Mouse (Mus musculus) C2C12 (cell line): ENCODE measurements around the gene Gstm1. TPM values are rescaled to one million over a fixed set of nuclear protein-coding genes. Genes with fewer than 3 reads are reported as not detected.

Experiments used
- H3K27me3 ChIP-seq: one replicate; pipeline ENCODE4 v1.6.1; 2011; ENCODE audit not compliant: control insufficient read depth, insufficient read depth, insufficient read length
- H3K36me3 ChIP-seq: one replicate; pipeline ENCODE4 v1.6.1; 2011; ENCODE audit not compliant: control insufficient read depth, insufficient read depth
- H3K4me3 ChIP-seq: one replicate; pipeline ENCODE4 v1.5.1; 2011; ENCODE audit warnings: mild to moderate bottlenecking, control low read depth; ENCODE audit not compliant: poor library complexity, insufficient read depth, severe bottlenecking
- H3K79me2 ChIP-seq: one replicate; pipeline ENCODE4 v1.6.1; 2011; ENCODE audit not compliant: control insufficient read depth, insufficient read depth
- H3K79me3 ChIP-seq: one replicate; pipeline ENCODE4 v1.6.1; 2011; ENCODE audit warnings: low read depth, control low read depth
- H3ac ChIP-seq: one replicate; pipeline ENCODE3; 2011; ENCODE audit warnings: low read depth; ENCODE audit not compliant: control insufficient read depth, insufficient read length
- CEBPB ChIP-seq: IDR thresholded peaks from one replicate; pipeline ENCODE4 v1.6.1; 2011; ENCODE audit warnings: low read depth, mild to moderate bottlenecking, control low read depth, moderate library complexity
- CTCF ChIP-seq: IDR thresholded peaks from one replicate; pipeline ENCODE4 v1.5.1; 2011; ENCODE audit not compliant: control insufficient read depth, insufficient read depth, insufficient read length
- FOSL1 ChIP-seq: IDR thresholded peaks from one replicate; pipeline ENCODE4 v1.8.0; 2011; ENCODE audit warnings: mild to moderate bottlenecking, low read length; ENCODE audit not compliant: poor library complexity, insufficient read depth, severe bottlenecking
- MAX ChIP-seq: IDR thresholded peaks from one replicate; pipeline ENCODE4 v1.6.1; 2011; ENCODE audit warnings: mild to moderate bottlenecking, control low read depth
- MYOD1 ChIP-seq: IDR thresholded peaks from one replicate; pipeline ENCODE4 v1.6.1; 2011; ENCODE audit warnings: low read depth; ENCODE audit not compliant: control insufficient read depth, insufficient read length
- MYOG ChIP-seq: IDR thresholded peaks from one replicate; pipeline ENCODE4 v1.6.1; 2011; ENCODE audit not compliant: control insufficient read depth, insufficient read length; ENCODE audit errors: extremely low read depth
- USF1 ChIP-seq: IDR thresholded peaks from one replicate; pipeline ENCODE4 v1.6.1; 2011; ENCODE audit warnings: low read depth, mild to moderate bottlenecking, control low read depth, moderate library complexity
- polyA plus RNA-seq: library from polyadenylated mRNA; unstranded; fragments of >200 nt; fragmentation: generic; extraction: Trizol; gene quantifications from one replicate; pipeline ENCODE4 v1.2.1, GENCODE M21; 2012; ENCODE audit warnings: missing spikeins

Gene Gstm1
- polyA plus RNA-seq, 1 experiment: 89.8 TPM

DNA sequence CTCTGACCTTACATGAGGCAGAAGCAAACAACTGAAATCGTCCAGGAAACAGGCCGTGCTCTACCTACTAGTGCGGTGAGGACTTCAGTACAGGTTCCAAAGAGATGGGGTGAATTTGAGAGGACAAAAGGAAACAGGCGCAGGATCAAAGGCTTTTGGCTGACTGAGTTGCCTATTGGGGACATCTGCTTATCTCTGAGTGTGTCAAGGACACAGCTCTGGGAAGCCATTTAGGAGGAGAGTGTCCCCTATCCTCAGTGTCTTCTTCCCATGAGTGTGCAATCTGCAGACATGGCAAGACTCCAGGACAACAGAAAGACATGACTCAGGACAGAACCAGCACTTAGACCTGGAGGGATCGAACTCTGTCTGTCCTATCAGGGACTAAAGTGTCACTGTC, 33.3 kb downstream of the Gstm1 start:
- TF ChIP-seq CTCF: no peak
- TF ChIP-seq MYOG: no peak
- TF ChIP-seq MAX: no peak
- no peak for TF ChIP-seq FOSL1
- TF ChIP-seq CEBPB: no peak
- TF ChIP-seq USF1: no peak
- no peak overlapping the region for H3K4me3 ChIP-seq
- peaks cover 23% of the 10 kb centered on the region for H3K27me3 ChIP-seq
- no peaks in the 10 kb centered on the region for H3K36me3 ChIP-seq
- no peaks in the 10 kb centered on the region for H3K79me3 ChIP-seq
- H3ac ChIP-seq: no peak overlapping the region
- no peaks in the 10 kb centered on the region for H3K79me2 ChIP-seq

DNA sequence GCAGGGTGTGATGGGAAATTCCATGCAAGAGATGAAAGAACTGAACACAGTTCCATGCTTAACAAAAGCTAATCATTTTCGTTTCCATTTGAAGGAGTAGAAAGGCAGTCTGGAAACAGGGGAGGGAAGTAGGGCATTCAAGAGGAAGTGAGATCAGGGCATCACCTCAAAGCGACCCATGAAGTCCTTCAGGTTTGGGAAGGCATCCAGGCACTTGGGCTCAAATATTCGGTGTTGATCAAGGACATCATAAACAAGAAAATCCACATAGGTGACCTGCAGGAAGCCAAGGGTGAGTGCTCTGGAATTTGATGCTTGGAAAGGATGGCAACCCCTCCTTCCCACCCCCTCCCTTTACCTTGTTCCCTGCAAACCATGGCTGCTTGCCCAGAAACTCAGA, 34.0 kb downstream of the Gstm1 start:
- no peaks in the 10 kb centered on the region for H3K79me2 ChIP-seq
- H3K4me3 ChIP-seq: no peak overlapping the region
- no peak overlapping the region for H3ac ChIP-seq
- H3K27me3 ChIP-seq: peaks cover 25% of the 10 kb centered on the region
- H3K36me3 ChIP-seq: no peaks in the 10 kb centered on the region
- TF ChIP-seq CTCF: no peak
- TF ChIP-seq FOSL1: no peak
- TF ChIP-seq MAX: no peak
- TF ChIP-seq USF1: no peak
- TF ChIP-seq MYOG: no peak
- TF ChIP-seq CEBPB: no peak
- no peak for TF ChIP-seq MYOD1
- no peaks in the 10 kb centered on the region for H3K79me3 ChIP-seq

DNA sequence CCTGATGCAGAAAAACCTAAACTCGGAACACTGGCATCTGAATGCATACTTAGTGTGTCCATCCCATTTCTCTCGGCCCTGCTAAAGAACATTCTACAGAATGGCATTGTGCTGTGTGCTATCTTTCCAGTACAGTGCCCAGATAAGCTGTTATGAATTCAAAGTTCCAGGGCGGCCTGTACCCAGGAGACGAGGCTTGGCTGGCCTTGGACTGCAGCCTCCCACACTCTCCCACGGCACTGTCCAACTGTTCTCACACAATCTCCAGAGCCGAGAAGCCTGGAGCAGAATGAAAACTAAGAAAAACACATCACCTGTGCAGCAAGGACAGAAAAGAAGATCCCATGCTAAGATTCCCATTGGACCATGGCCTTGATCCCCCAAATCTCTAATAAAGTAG, 35.0 kb downstream of the Gstm1 start:
- no peak overlapping the region for H3K4me3 ChIP-seq
- no peaks in the 10 kb centered on the region for H3K79me3 ChIP-seq
- H3K36me3 ChIP-seq: no peaks in the 10 kb centered on the region
- no peak for TF ChIP-seq FOSL1
- no peak for TF ChIP-seq MAX
- TF ChIP-seq USF1: no peak
- peaks cover 32% of the 10 kb centered on the region for H3K27me3 ChIP-seq
- H3K79me2 ChIP-seq: no peaks in the 10 kb centered on the region
- no peak overlapping the region for H3ac ChIP-seq

DNA sequence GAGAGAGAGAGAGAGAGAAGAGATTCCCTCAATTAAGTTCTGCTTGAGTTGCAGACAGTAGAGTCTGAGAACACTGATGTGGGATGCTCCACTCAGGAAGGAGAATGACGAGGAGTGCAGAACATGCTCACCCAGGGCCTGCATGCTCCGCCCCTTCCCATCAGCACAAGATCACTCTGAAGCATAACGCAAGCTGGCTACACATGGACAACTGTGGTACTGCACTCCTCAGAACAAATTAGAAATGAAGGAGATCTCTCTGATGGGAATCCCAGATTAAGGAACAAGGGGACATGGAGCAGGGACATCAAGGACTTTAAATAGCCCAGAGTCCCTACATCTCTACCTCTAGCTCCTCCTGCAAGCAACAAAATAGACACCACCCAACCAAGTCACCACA, 36.5 kb downstream of the Gstm1 start:
- TF ChIP-seq CTCF: no peak
- no peak for TF ChIP-seq MYOD1
- TF ChIP-seq MYOG: no peak
- no peak for TF ChIP-seq FOSL1
- no peak for TF ChIP-seq CEBPB
- TF ChIP-seq USF1: no peak
- TF ChIP-seq MAX: no peak
- Histone ChIP-seq H3K79me3 (no peaks in the 10 kb centered on the region), H3K79me2 (no peaks in the 10 kb centered on the region), H3K36me3 (no peaks in the 10 kb centered on the region), H3ac (no peak overlapping the region), H3K4me3 (no peak overlapping the region), H3K27me3 (peaks cover 43% of the 10 kb centered on the region)

DNA sequence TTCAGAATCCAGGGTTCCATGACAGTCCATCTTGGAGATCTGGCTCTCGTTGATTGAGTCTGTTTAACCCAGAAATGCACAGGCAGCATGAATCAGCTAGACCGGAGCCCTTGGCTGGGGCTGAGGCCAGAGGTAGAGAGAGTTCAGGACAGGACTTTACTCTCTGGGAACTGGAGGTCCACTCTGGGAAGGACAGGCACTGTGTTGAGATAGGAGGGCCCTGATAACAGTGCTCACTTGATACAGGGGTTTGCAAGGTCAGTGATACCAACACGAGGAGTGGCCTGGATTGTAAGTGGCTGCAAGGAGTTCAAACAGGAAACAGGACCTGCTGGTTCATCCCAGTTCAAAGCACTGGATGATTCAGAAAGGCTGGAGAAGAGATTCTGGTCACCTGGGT, 40.1 kb downstream of the Gstm1 start:
- Histone ChIP-seq H3K79me3 (no peaks in the 10 kb centered on the region), H3ac (no peak overlapping the region), H3K36me3 (no peaks in the 10 kb centered on the region), H3K4me3 (no peak overlapping the region), H3K79me2 (no peaks in the 10 kb centered on the region), H3K27me3 (peaks cover 68% of the 10 kb centered on the region)
- no peak for TF ChIP-seq CTCF
- TF ChIP-seq MYOG: no peak
- TF ChIP-seq MYOD1: no peak
- TF ChIP-seq FOSL1: no peak
- TF ChIP-seq MAX: no peak
- TF ChIP-seq USF1: no peak
- no peak for TF ChIP-seq CEBPB

DNA sequence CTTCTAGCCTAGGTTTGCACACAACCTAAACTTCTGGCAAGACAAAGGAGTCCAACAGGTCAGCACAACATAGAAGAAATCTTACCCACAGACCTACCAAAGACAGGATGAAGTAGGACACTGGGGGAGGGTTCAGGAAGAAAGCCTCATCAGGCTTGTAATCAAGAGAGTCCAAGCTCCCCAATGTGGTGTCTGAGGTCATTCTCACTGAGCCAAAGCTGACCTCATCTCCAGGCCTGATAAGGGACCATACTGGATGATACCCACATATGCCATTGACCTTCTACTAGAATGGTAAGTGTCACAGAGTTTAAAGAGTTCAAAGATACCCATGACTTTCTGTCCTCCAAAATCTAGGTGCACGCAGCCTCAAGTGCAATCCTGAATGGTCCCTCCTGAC, 43.5 kb downstream of the Gstm1 start:
- H3K79me2 ChIP-seq: no peaks in the 10 kb centered on the region
- H3K79me3 ChIP-seq: no peaks in the 10 kb centered on the region
- H3K27me3 ChIP-seq: peaks cover 70% of the 10 kb centered on the region
- H3K36me3 ChIP-seq: no peaks in the 10 kb centered on the region
- no peak overlapping the region for H3K4me3 ChIP-seq
- no peak overlapping the region for H3ac ChIP-seq
- no peak for TF ChIP-seq MYOD1
- TF ChIP-seq MYOG: no peak
